Mouse (Mus musculus): ENCODE measurements around the gene Yeats4. TPM values are rescaled to one million over a fixed set of nuclear protein-coding genes. Genes with fewer than 3 reads are reported as not detected.

The Yeats4 gene
- 10 to 100 TPM; 42.5 to 48.9 TPM for polyA plus RNA-seq (2017; shearing (Covaris generic))

GRCm38 (mm10) chr10:117224102-117224990, at the start of gene Yeats4:
Yeats4 (minus strand) TSS chr10:117224507.

GRCm38 (mm10) chr10:117238603-117239002, 14.3 kb upstream of the Yeats4 start, which contains the start of gene 9530003J23Rik:
9530003J23Rik (minus strand) TSS chr10:117238703.

Other genes starting within 250 kb of the Yeats4 start
- not detected for gene Best3, start 238.2 kb downstream of the Yeats4 start, polyA plus RNA-seq (2017; shearing (Covaris generic))
- gene Lrrc10, start 179.2 kb downstream of the Yeats4 start, polyA plus RNA-seq (2017; shearing (Covaris generic)) = not detected
- gene Cct2, start 160.7 kb downstream of the Yeats4 start, polyA plus RNA-seq (2017; shearing (Covaris generic)) = 100 to 1,000 TPM; 170 to 200 TPM
- 10 to 100 TPM; 18.5 to 23.9 TPM for gene Frs2, start 76.0 kb downstream of the Yeats4 start, polyA plus RNA-seq (2017; shearing (Covaris generic))
- 1 to 10 TPM in 1 of 2 experiments, under 1 TPM in 1; 0.45 to 2.4 TPM for gene 9530003J23Rik, start 14.2 kb upstream of the Yeats4 start, polyA plus RNA-seq (2017; shearing (Covaris generic))
- gene Lyz2, start 57.8 kb upstream of the Yeats4 start, polyA plus RNA-seq (2017; shearing (Covaris generic)) = 1 to 10 TPM; 2.3 to 4.6 TPM
- gene Lyz1, start 68.4 kb upstream of the Yeats4 start, polyA plus RNA-seq (2017; shearing (Covaris generic)) = not detected
- gene Cpsf6, start 155.5 kb upstream of the Yeats4 start, polyA plus RNA-seq (2017; shearing (Covaris generic)) = 100 to 1,000 TPM; 111 to 131 TPM